ENCODE assay signal across 9 mouse cellular contexts in genomic region chr9:121350601-121351000, GRCm38 (mm10). TPM values are rescaled to one million over a fixed set of nuclear protein-coding genes. Genes with fewer than 3 reads are reported as not detected.
DNase-seq lines count a peak whose midpoint lies in the region; ATAC-seq and TF ChIP-seq lines count a peak whose summit lies in the region.
"Had no signal": no experiment of that assay in that cellular context is flagged by ENCODE, and none has a peak within 500 bp of the region (broad histone marks: within the 10 kb centered on the region; RNA-seq: fewer than 3 reads in every experiment).

No protein-coding gene starts in this region.

- peaks cover 53% of the 10 kb centered on the region for H3K4me1 ChIP-seq in kidney, embryonic 15.5 days
- H3K4me1 ChIP-seq in ES-Bruce4 (ENCODE audit: control insufficient read depth, insufficient read depth, low read length) = peaks cover 11% of the 10 kb centered on the region
- peaks cover 44% of the 10 kb centered on the region for H3K4me1 ChIP-seq in embryonic facial prominence, embryonic 14.5 days (ENCODE audit: control insufficient read depth, insufficient read depth, low read length)
- peaks cover 67% of the 10 kb centered on the region for H3K4me1 ChIP-seq in limb, embryonic 15.5 days

- H3K9me3 ChIP-seq in kidney, embryonic 15.5 days (replicated peaks) = no peaks in the 10 kb centered on the region
- no peaks in the 10 kb centered on the region for H3K9me3 ChIP-seq in ES-Bruce4 (replicated peaks; ENCODE audit: control insufficient read depth, insufficient read depth, low read length, poor library complexity, severe bottlenecking)
- no peaks in the 10 kb centered on the region for H3K9me3 ChIP-seq in embryonic facial prominence, embryonic 14.5 days (ENCODE audit: control insufficient read depth, low read length)
- no peaks in the 10 kb centered on the region for H3K9me3 ChIP-seq in limb, embryonic 15.5 days
- H3K9me3 ChIP-seq: liver, embryonic 13.5 days had no signal

- no peak for TF ChIP-seq EP300 in ES-Bruce4 (IDR thresholded peaks at IDR 0.05; ENCODE audit: insufficient read depth, low read depth, low read length)

- no peaks in the 10 kb centered on the region for H3K27me3 ChIP-seq in kidney, embryonic 15.5 days
- H3K27me3 ChIP-seq in ES-Bruce4 (ENCODE audit: control insufficient read depth, insufficient read depth, low read length, poor library complexity, severe bottlenecking) = no peaks in the 10 kb centered on the region
- H3K27me3 ChIP-seq in embryonic facial prominence, embryonic 14.5 days (replicated peaks; ENCODE audit: control insufficient read depth, insufficient read depth, low read length) = no peaks in the 10 kb centered on the region
- no peaks in the 10 kb centered on the region for H3K27me3 ChIP-seq in limb, embryonic 15.5 days
- H3K27me3 ChIP-seq: liver, embryonic 13.5 days had no signal

- no peak overlapping the region for H3K4me2 ChIP-seq in kidney, embryonic 15.5 days
- no peak overlapping the region for H3K4me2 ChIP-seq in embryonic facial prominence, embryonic 14.5 days (ENCODE audit: low read depth, low read length)
- H3K4me2 ChIP-seq in limb, embryonic 15.5 days = no peak overlapping the region
- H3K4me2 ChIP-seq: liver, embryonic 13.5 days had no signal

- H3K9ac ChIP-seq in kidney, embryonic 15.5 days = no peak overlapping the region
- no peak overlapping the region; the same call in 1 of the 2 replicates for H3K9ac ChIP-seq in ES-Bruce4 (ENCODE audit: low read depth, poor library complexity, severe bottlenecking)
- H3K9ac ChIP-seq in embryonic facial prominence, embryonic 14.5 days (ENCODE audit: low read depth, low read length) = peak overlapping the region; percentile 35; the same call in 1 of the 2 replicates
- no peak overlapping the region for H3K9ac ChIP-seq in limb, embryonic 15.5 days
- H3K9ac ChIP-seq: liver, embryonic 13.5 days had no signal

- no peak for ATAC-seq in kidney, embryonic 15.5 days (replicated peaks; ENCODE audit: low FRiP score)
- no peak for ATAC-seq in embryonic facial prominence, embryonic 14.5 days (ENCODE audit: low read depth)
- no peak for ATAC-seq in limb, embryonic 15.5 days (ENCODE audit: insufficient number of reproducible peaks, low FRiP score, low TSS enrichment, low read depth)

- peak overlapping the region; percentile 67 for H3K27ac ChIP-seq in kidney, embryonic 15.5 days
- peak overlapping the region; percentile 81 for H3K27ac ChIP-seq in ES-Bruce4 (ENCODE audit: insufficient read depth, low read length)
- H3K27ac ChIP-seq in embryonic facial prominence, embryonic 14.5 days (replicated peaks; ENCODE audit: low read depth, low read length) = peak overlapping the region; percentile 11; the same call in 1 of the 2 replicates
- peak overlapping the region; percentile 60; the same call in 1 of the 2 replicates for H3K27ac ChIP-seq in limb, embryonic 15.5 days

- no peaks in the 10 kb centered on the region for H3K36me3 ChIP-seq in kidney, embryonic 15.5 days
- no peaks in the 10 kb centered on the region for H3K36me3 ChIP-seq in ES-Bruce4 (ENCODE audit: control insufficient read depth, insufficient read depth, low read length, poor library complexity, severe bottlenecking)
- no peaks in the 10 kb centered on the region for H3K36me3 ChIP-seq in embryonic facial prominence, embryonic 14.5 days (ENCODE audit: control insufficient read depth, insufficient read depth, low read length)
- H3K36me3 ChIP-seq in limb, embryonic 15.5 days = no peaks in the 10 kb centered on the region
- H3K36me3 ChIP-seq: liver, embryonic 13.5 days had no signal

- TF ChIP-seq CTCF in ES-Bruce4 (IDR thresholded peaks at IDR 0.05; ENCODE audit: low read depth, low read length) = no peak

- WGBS in kidney, embryonic 15.5 days = 30% methylated on average over 3 of the region's 3 CpGs
- 27% methylated on average over 3 of the region's 3 CpGs for WGBS in embryonic facial prominence, embryonic 14.5 days
- 45% methylated on average over 3 of the region's 3 CpGs for WGBS in limb, embryonic 15.5 days

- no peak overlapping the region for H3K4me3 ChIP-seq in kidney, embryonic 15.5 days (replicated peaks)
- no peak overlapping the region for H3K4me3 ChIP-seq in ES-Bruce4 (ENCODE audit: low read depth, low read length)
- no peak overlapping the region for H3K4me3 ChIP-seq in embryonic facial prominence, embryonic 14.5 days (ENCODE audit: low read depth, low read length)
- no peak overlapping the region for H3K4me3 ChIP-seq in limb, embryonic 15.5 days
- H3K4me3 ChIP-seq: liver, embryonic 13.5 days had no signal

- DNase-seq in kidney, postnatal 10 days = no peak
- DNase-seq in embryonic facial prominence, embryonic 14.5 days (ENCODE audit: low spot score) = no peak
- DNase-seq in frontal cortex, postnatal 10 days (ENCODE audit: low spot score in 2 of 2) = no peak
- no peak for DNase-seq in left cerebral cortex, adult 9 months (ENCODE audit: low spot score in 2 of 2)
- DNase-seq: liver, embryonic 13.5 days; thymus, adult 18-20 months had no signal

- no peak for TF ChIP-seq POLR2A in ES-Bruce4 (IDR thresholded peaks at IDR 0.05; ENCODE audit: insufficient read depth, low read length)

RNA-seq across cellular contexts. Expression of gene Trak1, which starts 53.3 kb away (rescaled TPM):
- 15.1 and 18.7 TPM in 2 replicates for polyA plus RNA-seq in kidney, embryonic 15.5 days (2015; fragmentation: Nextera tagmentation; extraction: Ambion mirVana)
- 40.3 and 44.1 TPM in 2 replicates for polyA plus RNA-seq in ES-Bruce4 (2011; ENCODE audit: insufficient read depth, insufficient read length, low read depth, missing spikeins)
- 20.4 and 28.3 TPM in 2 replicates for polyA plus RNA-seq in embryonic facial prominence, embryonic 14.5 days (2014; fragmentation: Nextera tagmentation; extraction: Ambion mirVana)
- 22.5 and 25.9 TPM in 2 replicates for polyA plus RNA-seq in limb, embryonic 15.5 days (2015; fragmentation: Nextera tagmentation; extraction: Ambion mirVana)

Comparison
In these comparisons a context has a peak if more than half of its experiments do, and no peak if none do; other contexts are left out.
1. H3K27ac ChIP-seq: peak in every context shown above with its lines; median percentile 81 in ES-Bruce4; 67 in kidney, embryonic 15.5 days; 60 in limb, embryonic 15.5 days; 11 in embryonic facial prominence, embryonic 14.5 days.